Mouse (Mus musculus) hindbrain, embryonic 13.5 days (tissue): ENCODE results near the gene Olfr461. TPM values are rescaled to one million over a fixed set of nuclear protein-coding genes. Genes with fewer than 3 reads are reported as not detected.
"Not testable (repeated sequence)": the region's sequence is repeated elsewhere in the genome, so short reads cannot be mapped to it uniquely, and the experiment has no call there.

ENCODE experiments used
- ATAC-seq: fragments of 200-750 bp; cut with Nextera tagmentation; 2 replicates; pipeline ENCODE4 v1.8.0; 2017; ENCODE audit warnings: moderate TSS enrichment; ENCODE audit not compliant: low FRiP score
- H3K27ac ChIP-seq: fragments of 300-500 bp; sonication (generic); 2 replicates; pipeline ENCODE4 v1.5.1; 2015; ENCODE audit warnings: inconsistent platforms, mild to moderate bottlenecking, moderate library complexity
- H3K27me3 ChIP-seq: fragments of 300-500 bp; sonication (generic); 2 replicates; pipeline ENCODE4 v1.6.1; 2015; ENCODE audit warnings: mild to moderate bottlenecking, inconsistent platforms
- H3K36me3 ChIP-seq: fragments of 300-500 bp; sonication (generic); 2 replicates; pipeline ENCODE4 v1.6.1; 2015; ENCODE audit warnings: mild to moderate bottlenecking, inconsistent platforms
- H3K4me1 ChIP-seq: fragments of 300-500 bp; sonication (generic); replicated peaks from 2 replicates; pipeline ENCODE4 v1.6.1; 2015; ENCODE audit warnings: inconsistent platforms
- H3K4me2 ChIP-seq: fragments of 300-500 bp; sonication (generic); 2 replicates; pipeline ENCODE4 v1.6.1; 2015; ENCODE audit warnings: inconsistent platforms, mild to moderate bottlenecking, moderate library complexity
- H3K4me3 ChIP-seq: fragments of 300-500 bp; sonication (generic); 2 replicates; pipeline ENCODE4 v1.5.1; 2015; ENCODE audit warnings: mild to moderate bottlenecking, inconsistent platforms
- H3K9ac ChIP-seq: fragments of 300-500 bp; sonication (generic); 2 replicates; pipeline ENCODE4 v1.6.1; 2015; ENCODE audit warnings: mild to moderate bottlenecking, inconsistent platforms
- H3K9me3 ChIP-seq: fragments of 300-500 bp; sonication (generic); 2 replicates; pipeline ENCODE4 v1.6.1; 2016; ENCODE audit warnings: inconsistent platforms
- WGBS: fragments of 180-500 bp; shearing (Covaris S2); methylation state at CpG from one replicate; pipeline ENCODE4 v1.1.7; 2015; 5-methylcytosine and 5-hydroxymethylcytosine counted together
- polyA plus RNA-seq: library from polyadenylated mRNA; unstranded; fragments of >200 nt; fragmentation: Nextera tagmentation; extraction: Ambion mirVana; gene quantifications from 2 replicates; pipeline ENCODE4 v1.2.1, GENCODE M21; 2015

Olfr461 gene
- polyA plus RNA-seq: 0.12 TPM in 2 replicates

- Histone ChIP-seq H3K27ac (no peak within 1 kb of the TSS), H3K9me3 (no peaks in the 10 kb centered on the region), H3K4me3 (no peak within 1 kb of the TSS), H3K36me3 (no peaks in the 10 kb centered on the region), H3K27me3 (no peaks in the 10 kb centered on the region), H3K4me1 (no peaks in the 10 kb centered on the region), H3K9ac (no peak within 1 kb of the TSS), H3K4me2 (no peak within 1 kb of the TSS)
- no peak for ATAC-seq
- 91% methylated on average over 2 of the region's 2 CpGs for WGBS
Observed at GRCm38 (mm10) chr6:40554950-40555349, at the start of gene Olfr461. Gene Olfr461, minus strand, starts transcription at chr6:40555050.

GRCm38 (mm10) chr6:40598546-40598945 is 43.7 kb upstream of the Olfr461 start:
- WGBS: 25% methylated on average over 4 of the region's 4 CpGs
- H3K9me3 ChIP-seq, H3K4me2 ChIP-seq, H3K4me1 ChIP-seq, H3K36me3 ChIP-seq, H3K27me3 ChIP-seq, ATAC-seq, H3K9ac ChIP-seq, H3K27ac ChIP-seq, H3K4me3 ChIP-seq: not testable (repeated sequence)

- H3K4me2 ChIP-seq: no peak overlapping the region
- WGBS: 79% methylated on average over 3 of the region's 3 CpGs
Observed at GRCm38 (mm10) chr6:40594804-40595550, 40.1 kb upstream of the Olfr461 start.

GRCm38 (mm10) chr6:40588346-40588745 is 33.5 kb upstream of the Olfr461 start:
- Histone ChIP-seq H3K27me3 (no peaks in the 10 kb centered on the region), H3K27ac (no peak overlapping the region), H3K4me1 (no peaks in the 10 kb centered on the region), H3K9ac (no peak overlapping the region), H3K9me3 (no peaks in the 10 kb centered on the region), H3K4me3 (no peak overlapping the region), H3K4me2 (no peak overlapping the region), H3K36me3 (no peaks in the 10 kb centered on the region)
- WGBS: 95% methylated on average over 2 of the region's 2 CpGs
- ATAC-seq: no peak

More at GRCm38 (mm10) chr6:40594804-40595550, 40.1 kb upstream of the Olfr461 start:
- H3K27ac ChIP-seq: no peak overlapping the region
- no peaks in the 10 kb centered on the region for H3K27me3 ChIP-seq
- no peaks in the 10 kb centered on the region for H3K36me3 ChIP-seq
- H3K4me3 ChIP-seq: no peak overlapping the region
- H3K9me3 ChIP-seq: no peaks in the 10 kb centered on the region
- ATAC-seq: no peak
- H3K4me1 ChIP-seq: no peaks in the 10 kb centered on the region
- H3K9ac ChIP-seq: no peak overlapping the region

GRCm38 (mm10) chr6:40585645-40586044 is 30.8 kb upstream of the Olfr461 start, which contains the start of gene Clec5a:
Gene Clec5a, minus strand, starts transcription at chr6:40585821.
- Histone ChIP-seq H3K9me3 (no peaks in the 10 kb centered on the region), H3K4me2 (no peak within 1 kb of the TSS), H3K36me3 (no peaks in the 10 kb centered on the region), H3K4me1 (no peaks in the 10 kb centered on the region), H3K9ac (no peak within 1 kb of the TSS), H3K27me3 (no peaks in the 10 kb centered on the region), H3K4me3 (no peak within 1 kb of the TSS), H3K27ac (no peak within 1 kb of the TSS)
- no peak for ATAC-seq
- WGBS: 82% methylated on average over 5 of the region's 5 CpGs

GRCm38 (mm10) chr6:40584336-40584735 is 29.5 kb upstream of the Olfr461 start:
- no peak overlapping the region for H3K27ac ChIP-seq
- ATAC-seq: no peak
- H3K4me3 ChIP-seq: no peak overlapping the region
- H3K9ac ChIP-seq: no peak overlapping the region
- H3K4me1 ChIP-seq: no peaks in the 10 kb centered on the region
- H3K4me2 ChIP-seq: no peak overlapping the region
- no peaks in the 10 kb centered on the region for H3K36me3 ChIP-seq
- H3K9me3 ChIP-seq: no peaks in the 10 kb centered on the region
- H3K27me3 ChIP-seq: no peaks in the 10 kb centered on the region
- WGBS: 87% methylated on average over 6 of the region's 6 CpGs

- 93% methylated on average over 1 of the region's 1 CpGs for WGBS
- Histone ChIP-seq H3K36me3 (no peaks in the 10 kb centered on the region), H3K4me3 (no peak overlapping the region), H3K4me1 (no peaks in the 10 kb centered on the region), H3K9ac (no peak overlapping the region), H3K4me2 (no peak overlapping the region), H3K9me3 (no peaks in the 10 kb centered on the region), H3K27ac (no peak overlapping the region), H3K27me3 (no peaks in the 10 kb centered on the region)
- no peak for ATAC-seq
Observed at GRCm38 (mm10) chr6:40576305-40576704, 21.5 kb upstream of the Olfr461 start.

- Histone ChIP-seq H3K4me3 (no peak overlapping the region), H3K9ac (no peak overlapping the region), H3K4me2 (no peak overlapping the region), H3K9me3 (no peaks in the 10 kb centered on the region), H3K27me3 (no peaks in the 10 kb centered on the region), H3K27ac (no peak overlapping the region), H3K36me3 (no peaks in the 10 kb centered on the region), H3K4me1 (no peaks in the 10 kb centered on the region)
- no peak for ATAC-seq
- WGBS: 82% methylated on average over 3 of the region's 3 CpGs
Observed at GRCm38 (mm10) chr6:40573618-40574017, 18.8 kb upstream of the Olfr461 start.

GRCm38 (mm10) chr6:40569187-40569586 is 14.3 kb upstream of the Olfr461 start, which contains the start of gene Olfr460:
Gene Olfr460, plus strand, starts transcription at chr6:40569487.
- Histone ChIP-seq H3K4me2 (no peak within 1 kb of the TSS), H3K9me3 (no peaks in the 10 kb centered on the region), H3K9ac (no peak within 1 kb of the TSS), H3K4me1 (no peaks in the 10 kb centered on the region), H3K27me3 (no peaks in the 10 kb centered on the region), H3K4me3 (no peak within 1 kb of the TSS), H3K27ac (no peak within 1 kb of the TSS), H3K36me3 (no peaks in the 10 kb centered on the region)
- ATAC-seq: no peak
- WGBS: 89% methylated on average over 3 of the region's 3 CpGs

- H3K4me2 ChIP-seq: no peak overlapping the region
- no peak for ATAC-seq
- H3K9me3 ChIP-seq: no peaks in the 10 kb centered on the region
- no peak overlapping the region for H3K4me3 ChIP-seq
- no peaks in the 10 kb centered on the region for H3K27me3 ChIP-seq
- no peak overlapping the region for H3K9ac ChIP-seq
- 83% methylated on average over 10 of the region's 10 CpGs for WGBS
- H3K4me1 ChIP-seq: no peaks in the 10 kb centered on the region
- no peaks in the 10 kb centered on the region for H3K36me3 ChIP-seq
- no peak overlapping the region for H3K27ac ChIP-seq
Observed at GRCm38 (mm10) chr6:40544690-40545089, 10.2 kb downstream of the Olfr461 start.

GRCm38 (mm10) chr6:40519408-40519807 is 35.4 kb downstream of the Olfr461 start, which contains the start of gene Prss37:
Gene Prss37, minus strand, starts transcription at chr6:40519508.
- Histone ChIP-seq H3K27ac (no peak within 1 kb of the TSS), H3K27me3 (no peaks in the 10 kb centered on the region), H3K9ac (no peak within 1 kb of the TSS), H3K9me3 (no peaks in the 10 kb centered on the region), H3K4me2 (no peak within 1 kb of the TSS), H3K4me1 (no peaks in the 10 kb centered on the region), H3K4me3 (no peak within 1 kb of the TSS), H3K36me3 (no peaks in the 10 kb centered on the region)
- no peak for ATAC-seq
- WGBS: 66% methylated on average over 1 of the region's 1 CpGs

GRCm38 (mm10) chr6:40493229-40493628 is 61.6 kb downstream of the Olfr461 start, which contains the start of gene Tas2r108:
Gene Tas2r108, plus strand, starts transcription at chr6:40493529.
- no peak within 1 kb of the TSS for H3K4me3 ChIP-seq
- H3K36me3 ChIP-seq: no peaks in the 10 kb centered on the region
- no peak for ATAC-seq
- H3K27me3 ChIP-seq: no peaks in the 10 kb centered on the region
- no peak within 1 kb of the TSS for H3K27ac ChIP-seq
- no peak within 1 kb of the TSS for H3K4me2 ChIP-seq
- 88% methylated on average over 3 of the region's 3 CpGs for WGBS
- H3K4me1 ChIP-seq: no peaks in the 10 kb centered on the region
- H3K9me3 ChIP-seq: no peaks in the 10 kb centered on the region
- H3K9ac ChIP-seq: no peak within 1 kb of the TSS
